23 mouse cellular contexts compared by ENCODE assay signal in genomic region chr4:95095911-95096310, GRCm38 (mm10). TPM values are rescaled to one million over a fixed set of nuclear protein-coding genes. Genes with fewer than 3 reads are reported as not detected.
DNase-seq lines count a peak whose midpoint lies in the region; ATAC-seq lines count a peak whose summit lies in the region.
"Had no signal": no experiment of that assay in that cellular context is flagged by ENCODE, and none has a peak within 500 bp of the region (broad histone marks: within the 10 kb centered on the region; RNA-seq: fewer than 3 reads in every experiment).

No protein-coding gene starts in this region.

- no peaks in the 10 kb centered on the region for H3K36me3 ChIP-seq in heart, embryonic 11.5 days (ENCODE audit: control insufficient read depth, insufficient read depth, low read length)
- H3K36me3 ChIP-seq: embryonic facial prominence, embryonic 13.5 days; embryonic facial prominence, embryonic 15.5 days; forebrain, embryonic 15.5 days; G1E had no signal

- DNase-seq in heart, adult 11 months, result peak; percentile 84
- DNase-seq in kidney, postnatal 10 days, result peak; percentile 3
- DNase-seq in kidney, adult 8-10 months, result no peak
- DNase-seq in ovary, postnatal 36 days (ENCODE audit: low spot score), result no peak
- DNase-seq: adrenal gland, adult 8-10 months; adrenal gland, postnatal 14 days; adrenal gland, postnatal 36 days; B cell, adult 2 months; cerebellum, adult 11-12 months; cerebellum, adult 2 months; cerebellum, adult 9-10 months; cerebellum, postnatal 10 days; cerebellum, postnatal 25 days; forebrain, postnatal 0 days had no signal

- WGBS in heart, embryonic 11.5 days (ENCODE audit: insufficient replicate concordance), result 84% methylated on average over 6 of the region's 6 CpGs

- H3K9ac ChIP-seq in heart, embryonic 11.5 days (ENCODE audit: low read depth, low read length), result no peak overlapping the region
- H3K9ac ChIP-seq: embryonic facial prominence, embryonic 13.5 days; embryonic facial prominence, embryonic 15.5 days; forebrain, embryonic 13.5 days; forebrain, embryonic 15.5 days; forebrain, postnatal 0 days had no signal

- no peak overlapping the region for H3K27ac ChIP-seq in heart, embryonic 11.5 days (ENCODE audit: low read depth, low read length)
- H3K27ac ChIP-seq: embryonic facial prominence, embryonic 13.5 days; embryonic facial prominence, embryonic 15.5 days; forebrain, embryonic 13.5 days; forebrain, embryonic 15.5 days had no signal

- ATAC-seq in heart, embryonic 11.5 days (replicated peaks; ENCODE audit: insufficient number of reproducible peaks, low FRiP score, low TSS enrichment), result no peak
- ATAC-seq: forebrain, embryonic 13.5 days; forebrain, embryonic 15.5 days; forebrain, postnatal 0 days; Patski had no signal

- no peak overlapping the region for H3K4me2 ChIP-seq in heart, embryonic 11.5 days
- H3K4me2 ChIP-seq: embryonic facial prominence, embryonic 13.5 days; embryonic facial prominence, embryonic 15.5 days; forebrain, embryonic 13.5 days; forebrain, embryonic 15.5 days had no signal

- H3K4me3 ChIP-seq in heart, embryonic 11.5 days (ENCODE audit: low read depth, low read length), result no peak overlapping the region
- H3K4me3 ChIP-seq: embryonic facial prominence, embryonic 13.5 days; embryonic facial prominence, embryonic 15.5 days; erythroblast, embryonic 14.5 days; forebrain, embryonic 13.5 days; forebrain, embryonic 15.5 days had no signal

- H3K4me1 ChIP-seq in heart, embryonic 11.5 days (ENCODE audit: control insufficient read depth, insufficient read depth, low read length), result peaks cover 2% of the 10 kb centered on the region; the same call in 1 of the 2 replicates
- H3K4me1 ChIP-seq: forebrain, embryonic 13.5 days; forebrain, embryonic 15.5 days had no signal

- H3K27me3 ChIP-seq in heart, embryonic 11.5 days (ENCODE audit: control insufficient read depth, insufficient read depth, low read length), result no peaks in the 10 kb centered on the region
- H3K27me3 ChIP-seq: CH12.LX; embryonic facial prominence, embryonic 13.5 days; embryonic facial prominence, embryonic 15.5 days; forebrain, embryonic 15.5 days; Patski had no signal

- H3K9me3 ChIP-seq in heart, embryonic 11.5 days (replicated peaks; ENCODE audit: control insufficient read depth, low read length), result no peaks in the 10 kb centered on the region
- H3K9me3 ChIP-seq: embryonic facial prominence, embryonic 13.5 days; embryonic facial prominence, embryonic 15.5 days; forebrain, embryonic 13.5 days; forebrain, embryonic 15.5 days; G1E had no signal

RNA-seq across cellular contexts. Expression of gene Jun, which starts 43.9 kb away (rescaled TPM):
- polyA plus RNA-seq in heart, embryonic 11.5 days (2014; fragmentation: Nextera tagmentation; extraction: Ambion mirVana), result 33.6 and 34.5 TPM in 2 replicates

Comparison
In these comparisons a context has a peak if more than half of its experiments do, and no peak if none do; other contexts are left out.
1. DNase-seq: peak in heart, adult 11 months (single experiment) and kidney, postnatal 10 days (single experiment); none in kidney, adult 8-10 months (0 of 2) and ovary, postnatal 36 days (single experiment).